Mouse (Mus musculus): ENCODE results near the gene Skint6. TPM values are rescaled to one million over a fixed set of nuclear protein-coding genes. Genes with fewer than 3 reads are reported as not detected.
"Not testable (repeated sequence)": the region's sequence is repeated elsewhere in the genome, so short reads cannot be mapped to it uniquely, and the experiment has no call there.

Gene Skint6
- not detected in 2 replicates for polyA plus RNA-seq (2014; fragmentation: Nextera tagmentation; extraction: Ambion mirVana)

GRCm38 (mm10) chr4:113286873-113287272 lies at the start of gene Skint6:
Gene Skint6, minus strand, starts transcription at chr4:113286973.
- DNase-seq (ENCODE audit: low spot score) (no peak), ATAC-seq (no peak)
- Histone ChIP-seq H3K4me3 (ENCODE audit: low read depth, low read length) (no peak within 1 kb of the TSS), H3K36me3 (ENCODE audit: control insufficient read depth, insufficient read depth, low read length) (no peaks in the 10 kb centered on the region), H3K27me3 (replicated peaks; ENCODE audit: control insufficient read depth, insufficient read depth, low read length) (no peaks in the 10 kb centered on the region), H3K9me3 (replicated peaks; ENCODE audit: control insufficient read depth, low read length) (peaks cover 6% of the 10 kb centered on the region; the same call in 1 of the 2 replicates), H3K4me1 (ENCODE audit: control insufficient read depth, insufficient read depth, low read length) (no peaks in the 10 kb centered on the region), H3K4me2 (ENCODE audit: low read length) (no peak within 1 kb of the TSS), H3K9ac (ENCODE audit: low read length) (no peak within 1 kb of the TSS), H3K27ac (ENCODE audit: low read depth, low read length) (no peak within 1 kb of the TSS)
- WGBS: 56% methylated on average over 2 of the region's 2 CpGs

GRCm38 (mm10) chr4:113320911-113321310 lies 34.1 kb upstream of the Skint6 start:
- H3K27me3 ChIP-seq (replicated peaks; ENCODE audit: control insufficient read depth, insufficient read depth, low read length): no peaks in the 10 kb centered on the region
- no peak overlapping the region for H3K4me3 ChIP-seq (ENCODE audit: low read depth, low read length)
- ATAC-seq (no peak), DNase-seq (ENCODE audit: low spot score) (no peak)
- no peaks in the 10 kb centered on the region for H3K36me3 ChIP-seq (ENCODE audit: control insufficient read depth, insufficient read depth, low read length)
- H3K4me1 ChIP-seq (ENCODE audit: control insufficient read depth, insufficient read depth, low read length): no peaks in the 10 kb centered on the region
- H3K27ac ChIP-seq (ENCODE audit: low read depth, low read length): no peak overlapping the region
- H3K9me3 ChIP-seq (replicated peaks; ENCODE audit: control insufficient read depth, low read length): peaks cover 18% of the 10 kb centered on the region; the same call in 1 of the 2 replicates
- H3K4me2 ChIP-seq (ENCODE audit: low read length): no peak overlapping the region
- WGBS: 83% methylated on average over 1 of the region's 1 CpGs
- H3K9ac ChIP-seq (ENCODE audit: low read length): no peak overlapping the region

- Histone ChIP-seq H3K9ac (ENCODE audit: low read length) (no peak overlapping the region), H3K9me3 (replicated peaks; ENCODE audit: control insufficient read depth, low read length) (no peaks in the 10 kb centered on the region; the same call in 1 of the 2 replicates), H3K36me3 (ENCODE audit: control insufficient read depth, insufficient read depth, low read length) (no peaks in the 10 kb centered on the region), H3K4me1 (ENCODE audit: control insufficient read depth, insufficient read depth, low read length) (no peaks in the 10 kb centered on the region), H3K27ac (ENCODE audit: low read depth, low read length) (no peak overlapping the region), H3K4me2 (ENCODE audit: low read length) (no peak overlapping the region), H3K27me3 (replicated peaks; ENCODE audit: control insufficient read depth, insufficient read depth, low read length) (no peaks in the 10 kb centered on the region), H3K4me3 (ENCODE audit: low read depth, low read length) (no peak overlapping the region)
- no peak for DNase-seq (ENCODE audit: low spot score)
- 74% methylated on average over 3 of the region's 3 CpGs for WGBS
- ATAC-seq: no peak
Measured at GRCm38 (mm10) chr4:113301773-113302473, 15.2 kb upstream of the Skint6 start.

GRCm38 (mm10) chr4:113263363-113264060 lies 23.3 kb downstream of the Skint6 start:
- 96% methylated on average over 1 of the region's 1 CpGs for WGBS
- no peak overlapping the region for H3K4me3 ChIP-seq (ENCODE audit: low read depth, low read length)

GRCm38 (mm10) chr4:113245808-113246207 lies 41.0 kb downstream of the Skint6 start:
- no peak overlapping the region for H3K9ac ChIP-seq (ENCODE audit: low read length)
- H3K4me2 ChIP-seq (ENCODE audit: low read length): no peak overlapping the region
- H3K36me3 ChIP-seq (ENCODE audit: control insufficient read depth, insufficient read depth, low read length): no peaks in the 10 kb centered on the region
- H3K4me3 ChIP-seq (ENCODE audit: low read depth, low read length): no peak overlapping the region
- no peaks in the 10 kb centered on the region for H3K4me1 ChIP-seq (ENCODE audit: control insufficient read depth, insufficient read depth, low read length)
- H3K27me3 ChIP-seq (replicated peaks; ENCODE audit: control insufficient read depth, insufficient read depth, low read length): no peaks in the 10 kb centered on the region
- peaks cover 20% of the 10 kb centered on the region for H3K9me3 ChIP-seq (replicated peaks; ENCODE audit: control insufficient read depth, low read length)
- no peak overlapping the region for H3K27ac ChIP-seq (ENCODE audit: low read depth, low read length)
- ATAC-seq (no peak), DNase-seq (ENCODE audit: low spot score) (no peak)

More at GRCm38 (mm10) chr4:113263363-113264060, 23.3 kb downstream of the Skint6 start:
- Histone ChIP-seq H3K27me3 (replicated peaks; ENCODE audit: control insufficient read depth, insufficient read depth, low read length) (no peaks in the 10 kb centered on the region), H3K9me3 (replicated peaks; ENCODE audit: control insufficient read depth, low read length) (peaks cover 18% of the 10 kb centered on the region; the same call in 1 of the 2 replicates), H3K4me1 (ENCODE audit: control insufficient read depth, insufficient read depth, low read length) (no peaks in the 10 kb centered on the region), H3K9ac (ENCODE audit: low read length) (no peak overlapping the region), H3K36me3 (ENCODE audit: control insufficient read depth, insufficient read depth, low read length) (no peaks in the 10 kb centered on the region), H3K4me2 (ENCODE audit: low read length) (no peak overlapping the region), H3K27ac (ENCODE audit: low read depth, low read length) (no peak overlapping the region)
- DNase-seq (ENCODE audit: low spot score): no peak
- ATAC-seq: no peak

- Histone ChIP-seq H3K4me2 (ENCODE audit: low read length) (no peak overlapping the region), H3K27ac (ENCODE audit: low read depth, low read length) (no peak overlapping the region), H3K4me3 (ENCODE audit: low read depth, low read length) (no peak overlapping the region), H3K27me3 (replicated peaks; ENCODE audit: control insufficient read depth, insufficient read depth, low read length) (no peaks in the 10 kb centered on the region), H3K9me3 (replicated peaks; ENCODE audit: control insufficient read depth, low read length) (0 out of 2 replicates have a peak, but pooled peaks cover 3% of the 10 kb centered on the region), H3K9ac (ENCODE audit: low read length) (no peak overlapping the region), H3K4me1 (ENCODE audit: control insufficient read depth, insufficient read depth, low read length) (no peaks in the 10 kb centered on the region), H3K36me3 (ENCODE audit: control insufficient read depth, insufficient read depth, low read length) (no peaks in the 10 kb centered on the region)
- ATAC-seq (no peak), DNase-seq (ENCODE audit: low spot score) (no peak)
- 65% methylated on average over 3 of the region's 3 CpGs for WGBS
Measured at GRCm38 (mm10) chr4:113067621-113068020, 219.2 kb downstream of the Skint6 start.

GRCm38 (mm10) chr4:112979160-112979559 lies 307.6 kb downstream of the Skint6 start:
- not testable (repeated sequence) for H3K9ac ChIP-seq (ENCODE audit: low read length); H3K4me3 ChIP-seq (ENCODE audit: low read depth, low read length); DNase-seq (ENCODE audit: low spot score); H3K27me3 ChIP-seq (replicated peaks; ENCODE audit: control insufficient read depth, insufficient read depth, low read length); H3K4me1 ChIP-seq (ENCODE audit: control insufficient read depth, insufficient read depth, low read length); H3K36me3 ChIP-seq (ENCODE audit: control insufficient read depth, insufficient read depth, low read length); ATAC-seq; H3K4me2 ChIP-seq (ENCODE audit: low read length); H3K9me3 ChIP-seq (replicated peaks; ENCODE audit: control insufficient read depth, low read length); H3K27ac ChIP-seq (ENCODE audit: low read depth, low read length)
- 44% methylated on average over 21 of the region's 22 CpGs for WGBS

- no peak for ATAC-seq
- no peaks in the 10 kb centered on the region for H3K27me3 ChIP-seq (replicated peaks; ENCODE audit: control insufficient read depth, insufficient read depth, low read length)
- H3K4me3 ChIP-seq (ENCODE audit: low read depth, low read length): no peak overlapping the region
- no peaks in the 10 kb centered on the region for H3K36me3 ChIP-seq (ENCODE audit: control insufficient read depth, insufficient read depth, low read length)
- no peak overlapping the region for H3K9ac ChIP-seq (ENCODE audit: low read length)
- H3K27ac ChIP-seq (ENCODE audit: low read depth, low read length): no peak overlapping the region
- H3K9me3 ChIP-seq (replicated peaks; ENCODE audit: control insufficient read depth, low read length): peaks cover 8% of the 10 kb centered on the region; the same call in 1 of the 2 replicates
- no peaks in the 10 kb centered on the region for H3K4me1 ChIP-seq (ENCODE audit: control insufficient read depth, insufficient read depth, low read length)
- H3K4me2 ChIP-seq (ENCODE audit: low read length): no peak overlapping the region
- no peak for DNase-seq (ENCODE audit: low spot score)
- WGBS: 3% methylated on average over 1 of the region's 1 CpGs
Measured at GRCm38 (mm10) chr4:112790646-112791045, 496.1 kb downstream of the Skint6 start.

- no peaks in the 10 kb centered on the region for H3K36me3 ChIP-seq (ENCODE audit: control insufficient read depth, insufficient read depth, low read length)
- 68% methylated on average over 1 of the region's 1 CpGs for WGBS
- H3K4me3 ChIP-seq (ENCODE audit: low read depth, low read length): no peak within 1 kb of the TSS
- ATAC-seq (no peak), DNase-seq (ENCODE audit: low spot score) (no peak)
- peaks cover 7% of the 10 kb centered on the region; the same call in 1 of the 2 replicates for H3K9me3 ChIP-seq (replicated peaks; ENCODE audit: control insufficient read depth, low read length)
- no peak within 1 kb of the TSS for H3K4me2 ChIP-seq (ENCODE audit: low read length)
- H3K27ac ChIP-seq (ENCODE audit: low read depth, low read length): no peak within 1 kb of the TSS
- no peaks in the 10 kb centered on the region for H3K27me3 ChIP-seq (replicated peaks; ENCODE audit: control insufficient read depth, insufficient read depth, low read length)
- H3K9ac ChIP-seq (ENCODE audit: low read length): no peak within 1 kb of the TSS
- no peaks in the 10 kb centered on the region for H3K4me1 ChIP-seq (ENCODE audit: control insufficient read depth, insufficient read depth, low read length)
Measured at GRCm38 (mm10) chr4:112774766-112775165, 512.0 kb downstream of the Skint6 start, which contains the start of gene Skint10. Gene Skint10, minus strand, starts transcription at chr4:112774866.

All from forebrain, embryonic 14.5 days (tissue).